Mouse (Mus musculus) cerebellum, adult (tissue): Measurements from ENCODE around the gene Zfp385c.
"Not testable (repeated sequence)": the region's sequence is repeated elsewhere in the genome, so short reads cannot be mapped to it uniquely, and the experiment has no call there.

Source experiments
- ATAC-seq: cut with Nextera tagmentation; 2 replicates; pipeline ENCODE4 v1.9.2; 2017; ENCODE audit warnings: mild to moderate bottlenecking, moderate library complexity, mixed read lengths; ENCODE audit not compliant: insufficient number of reproducible peaks, low FRiP score, low TSS enrichment

The Zfp385c gene

GRCm38 (mm10) chr11:100694926-100695325 is 2.7 kb upstream of the Zfp385c start:
- ATAC-seq, result no peak

GRCm38 (mm10) chr11:100693154-100693553 is 899 bp upstream of the Zfp385c start:
- ATAC-seq, result no peak

GRCm38 (mm10) chr11:100690389-100690788 is 1.9 kb downstream of the Zfp385c start:
- no peak for ATAC-seq

GRCm38 (mm10) chr11:100688443-100688842 is 3.8 kb downstream of the Zfp385c start:
- ATAC-seq, result no peak

- no peak for ATAC-seq
Measured at GRCm38 (mm10) chr11:100687265-100687664, 5.0 kb downstream of the Zfp385c start.

- ATAC-seq, result no peak
Measured at GRCm38 (mm10) chr11:100685371-100685770, 6.9 kb downstream of the Zfp385c start.

- no peak for ATAC-seq
Measured at GRCm38 (mm10) chr11:100684084-100684483, 8.2 kb downstream of the Zfp385c start.

GRCm38 (mm10) chr11:100682526-100682925 is 9.7 kb downstream of the Zfp385c start:
- no peak for ATAC-seq

- ATAC-seq, result no peak
Measured at GRCm38 (mm10) chr11:100681826-100682225, 10.4 kb downstream of the Zfp385c start.

GRCm38 (mm10) chr11:100677810-100678209 is 14.4 kb downstream of the Zfp385c start:
- ATAC-seq, result no peak

- ATAC-seq, result no peak
Measured at GRCm38 (mm10) chr11:100673169-100673568, 19.1 kb downstream of the Zfp385c start.

GRCm38 (mm10) chr11:100671956-100672355 is 20.3 kb downstream of the Zfp385c start:
- no peak for ATAC-seq

GRCm38 (mm10) chr11:100671049-100671448 is 21.2 kb downstream of the Zfp385c start:
- ATAC-seq, result no peak

- no peak for ATAC-seq
Measured at GRCm38 (mm10) chr11:100659806-100660205, 32.4 kb downstream of the Zfp385c start.

GRCm38 (mm10) chr11:100656458-100656857 is 35.8 kb downstream of the Zfp385c start:
- ATAC-seq, result no peak

- not testable (repeated sequence) for ATAC-seq
Measured at GRCm38 (mm10) chr11:100655589-100655988, 36.7 kb downstream of the Zfp385c start.

GRCm38 (mm10) chr11:100651748-100652147 is 40.5 kb downstream of the Zfp385c start:
- no peak for ATAC-seq

GRCm38 (mm10) chr11:100651205-100651604 is 41.0 kb downstream of the Zfp385c start:
- no peak for ATAC-seq

GRCm38 (mm10) chr11:100648405-100648804 is 43.9 kb downstream of the Zfp385c start:
- ATAC-seq, result no peak

GRCm38 (mm10) chr11:100646265-100646664 is 46.0 kb downstream of the Zfp385c start:
- no peak for ATAC-seq

GRCm38 (mm10) chr11:100643612-100644575 is 48.4 kb downstream of the Zfp385c start:
- no peak for ATAC-seq
